Mouse (Mus musculus) heart, adult 18-20 months (tissue): ENCODE measurements around the gene P2ry12. TPM values are rescaled to one million over a fixed set of nuclear protein-coding genes. Genes with fewer than 3 reads are reported as not detected.

Source experiments
- DNase-seq, 2 experiments: peaks; one replicate each; pipeline ENCODE4 v3.0.0; 2021 to 2022; ENCODE audit warnings: mixed read lengths in 1 of 2
- long read RNA-seq, 2 experiments: library from polyadenylated mRNA; stranded (forward); transcript quantifications; one replicate each; pipeline ENCODE4 v2.0.0; 2021
- total RNA-seq, 2 experiments: library from RNA; stranded (reverse); gene quantifications; 2 replicates each; pipeline ENCODE4 v1.2.3; 2021

P2ry12 gene
- 1 to 10 TPM; 1.9 to 3.1 TPM for total RNA-seq
- long read RNA-seq, experiment 1, partial matches to known transcripts: 0 of 1 reads
- long read RNA-seq, experiment 1, other reads (novel, unspliced or antisense): 1 of 1 reads
- long read RNA-seq, experiment 2, partial matches to known transcripts: 0 of 1 reads
- long read RNA-seq, experiment 2, other reads (novel, unspliced or antisense): 1 of 1 reads

GRCm38 (mm10) chr3:59262704-59263103, at the start of gene P2ry12:
P2ry12 (minus strand) TSS chr3:59262871.
- DNase-seq: peak in 1 of 2 experiments; percentile 32

- DNase-seq: no peak
Measured at GRCm38 (mm10) chr3:59305518-59305917, 42.8 kb upstream of the P2ry12 start.

GRCm38 (mm10) chr3:59304944-59305343, 42.3 kb upstream of the P2ry12 start:
- DNase-seq: no peak

GRCm38 (mm10) chr3:59297653-59298052, 35.0 kb upstream of the P2ry12 start:
- no peak for DNase-seq

GRCm38 (mm10) chr3:59296563-59297130, 34.0 kb upstream of the P2ry12 start:
- no peak for DNase-seq

DNA sequence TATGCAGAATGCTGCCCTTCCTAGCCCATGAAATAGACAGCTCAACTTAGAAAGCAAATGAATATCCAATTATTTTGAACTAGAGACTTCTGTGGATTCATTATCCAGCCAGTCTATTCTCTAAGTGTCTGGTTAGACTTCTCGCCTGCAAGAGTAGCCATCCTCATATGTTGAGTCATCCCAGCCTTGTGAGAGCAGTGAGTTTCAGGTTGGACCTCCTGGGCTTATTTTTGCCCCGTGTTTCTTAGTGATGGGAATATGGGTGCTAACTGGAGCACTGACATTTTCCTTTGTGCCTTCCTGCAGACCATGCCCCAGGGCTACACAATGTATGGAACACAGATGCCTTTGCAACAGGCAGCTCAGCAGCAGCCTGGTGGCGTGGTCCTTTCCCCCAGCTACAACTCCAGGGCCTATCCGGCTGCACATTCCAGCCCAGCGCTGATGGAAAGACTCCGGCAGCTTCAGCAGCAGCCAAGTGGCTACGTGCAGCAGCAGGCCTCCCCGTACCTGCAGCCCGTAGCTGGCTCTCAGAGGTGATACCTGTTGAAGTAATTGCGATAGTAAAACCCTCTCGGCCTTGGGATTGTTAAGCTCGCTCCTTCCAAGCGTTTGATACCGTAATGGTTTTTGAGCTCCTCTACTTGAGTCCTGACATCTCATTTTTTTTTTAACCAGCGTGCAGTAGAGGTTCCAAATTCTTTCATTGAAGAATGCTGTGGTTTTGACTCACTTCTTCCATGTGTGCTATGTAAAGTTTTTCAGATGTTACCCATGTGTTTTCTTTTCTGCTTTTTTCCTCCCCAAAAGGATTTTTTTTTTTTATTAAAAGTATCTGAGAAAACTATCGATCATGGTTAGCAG, 33.3 kb upstream of the P2ry12 start:
- DNase-seq: no peak

DNA sequence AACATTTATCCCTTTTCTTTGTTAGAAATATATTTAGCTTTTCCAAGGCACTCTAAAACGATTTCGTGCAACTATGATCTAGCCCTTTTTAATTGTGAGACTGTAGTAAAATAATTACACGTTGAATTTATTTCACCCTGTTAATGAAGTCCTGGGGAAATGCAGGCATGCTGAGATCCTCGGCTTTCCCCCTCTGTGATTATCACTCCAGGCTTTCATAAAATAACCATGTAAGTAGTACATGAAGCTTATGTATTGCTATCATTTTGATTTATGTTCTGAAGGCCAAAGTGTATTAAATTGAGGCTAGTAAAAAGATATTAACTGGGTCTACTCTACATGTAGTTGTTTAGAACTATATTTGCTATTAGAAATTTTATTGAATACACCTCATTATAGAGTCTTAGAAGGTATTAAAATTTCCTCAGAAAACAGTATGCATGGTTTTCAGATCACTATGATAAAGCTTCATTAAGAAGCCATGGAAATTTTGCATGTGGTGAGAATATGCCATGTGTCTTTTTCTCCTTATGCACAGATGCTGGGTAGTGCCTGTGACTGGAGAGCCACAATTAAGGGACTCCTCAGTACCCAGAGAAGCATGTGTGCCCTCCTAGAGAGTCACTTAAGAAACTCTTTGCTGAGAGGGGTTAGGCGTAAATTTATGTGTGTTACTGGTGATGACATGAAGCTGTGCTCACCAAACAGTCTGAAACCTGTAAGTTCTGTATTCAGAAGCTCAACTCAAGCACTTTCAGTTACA, 30.9 kb upstream of the P2ry12 start:
- DNase-seq: no peak

DNA sequence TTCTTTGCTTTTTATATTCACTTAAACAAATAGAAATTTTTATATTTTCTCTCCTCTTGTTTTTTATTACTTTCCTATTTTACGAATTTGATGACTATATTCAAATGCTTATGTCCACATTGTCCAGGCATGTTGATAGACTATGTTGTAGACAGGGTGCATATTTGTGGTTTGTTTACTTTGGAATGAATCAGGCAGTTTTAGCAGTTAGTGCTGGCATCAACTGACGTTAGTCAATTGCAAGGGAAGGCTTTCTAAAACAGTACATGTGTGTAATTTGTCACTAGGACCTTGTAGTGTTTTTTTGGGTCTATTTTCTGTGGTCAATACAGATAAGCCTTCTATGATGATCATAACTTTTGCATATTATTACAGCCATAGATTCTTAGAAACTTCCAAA, 27.9 kb upstream of the P2ry12 start:
- no peak for DNase-seq

- DNase-seq: no peak
Measured at GRCm38 (mm10) chr3:59278620-59279019, 15.9 kb upstream of the P2ry12 start.

GRCm38 (mm10) chr3:59278254-59278533, 15.5 kb upstream of the P2ry12 start:
- DNase-seq: no peak

- DNase-seq: no peak
Measured at GRCm38 (mm10) chr3:59277502-59278253, 15.0 kb upstream of the P2ry12 start.

GRCm38 (mm10) chr3:59270811-59271210, 8.1 kb upstream of the P2ry12 start:
- DNase-seq: no peak

- DNase-seq: no peak
Measured at GRCm38 (mm10) chr3:59263988-59264387, 1.3 kb upstream of the P2ry12 start.

DNA sequence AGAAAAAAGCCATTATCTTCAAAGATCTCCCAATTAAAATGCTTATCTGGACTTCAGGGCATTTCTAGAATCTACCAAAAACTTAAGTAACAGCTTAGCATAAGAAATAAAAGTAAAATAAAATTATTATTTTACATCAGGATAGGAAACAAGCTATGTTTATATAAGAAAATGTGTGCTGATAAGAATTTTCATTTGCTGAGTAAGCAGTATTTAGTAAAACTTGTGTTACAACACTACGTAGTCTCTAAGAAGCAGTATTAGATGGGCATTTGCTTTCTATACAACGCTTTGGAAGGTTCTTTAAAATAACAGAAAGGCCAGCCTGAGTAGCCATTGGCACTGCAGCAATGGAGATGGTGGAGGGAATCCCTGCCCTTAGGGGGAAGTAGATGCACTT, 746 bp upstream of the P2ry12 start:
- DNase-seq: no peak

DNA sequence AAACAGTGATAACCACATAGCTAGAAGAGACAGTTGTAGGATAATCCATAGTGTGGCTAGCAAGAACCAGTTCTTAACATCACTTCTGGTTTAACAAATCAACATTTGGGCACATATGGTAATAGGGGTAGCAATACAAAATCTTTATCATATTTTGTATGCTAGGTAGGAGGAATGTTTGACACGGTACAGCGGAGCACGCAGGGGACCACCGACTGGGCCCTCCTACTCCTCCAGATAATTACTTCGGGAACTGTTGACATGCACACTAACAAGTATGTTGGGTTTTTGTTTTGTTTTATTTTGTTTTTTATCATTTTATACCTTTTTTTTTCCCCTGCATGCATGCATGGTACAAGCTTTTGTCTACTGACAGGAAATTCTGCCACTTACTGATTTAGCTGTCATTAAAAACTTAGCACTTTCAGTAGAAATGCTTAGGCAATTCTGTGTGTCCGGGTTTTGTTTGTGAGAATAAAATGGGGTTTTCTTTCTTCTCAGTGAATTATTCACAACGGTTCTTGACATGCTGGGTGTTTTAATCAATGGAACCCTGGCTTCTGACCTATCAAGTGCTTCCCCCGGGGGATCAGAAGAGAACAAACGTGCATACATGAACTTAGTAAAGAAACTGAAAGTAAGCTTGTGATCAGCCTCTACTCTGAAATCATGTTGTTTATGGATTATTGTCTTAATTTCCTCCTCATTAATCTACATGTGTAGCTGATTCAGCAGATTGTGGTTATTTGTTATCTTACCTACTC, 780 bp downstream of the P2ry12 start:
- no peak for DNase-seq

DNA sequence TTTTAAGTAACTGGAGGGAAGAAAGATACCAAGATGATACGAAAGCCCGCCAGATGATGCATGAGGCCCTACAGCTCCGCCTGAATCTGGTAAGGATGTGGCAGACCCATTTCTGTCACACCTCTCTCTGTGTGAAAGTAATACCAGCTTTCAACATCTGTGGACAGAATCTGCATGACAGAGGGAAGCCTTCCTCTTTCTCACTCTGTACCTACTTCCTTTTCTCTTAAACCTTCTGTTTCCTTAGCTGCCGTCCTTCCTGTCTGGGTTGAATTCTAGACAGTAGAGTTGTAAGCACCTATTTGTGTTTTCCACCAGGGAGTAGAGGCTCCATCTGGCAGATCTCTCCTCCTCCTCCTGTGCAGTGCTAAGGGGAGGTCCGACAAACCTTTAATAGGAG, 1.9 kb downstream of the P2ry12 start:
- peak in 1 of 2 experiments; percentile 19 for DNase-seq

DNA sequence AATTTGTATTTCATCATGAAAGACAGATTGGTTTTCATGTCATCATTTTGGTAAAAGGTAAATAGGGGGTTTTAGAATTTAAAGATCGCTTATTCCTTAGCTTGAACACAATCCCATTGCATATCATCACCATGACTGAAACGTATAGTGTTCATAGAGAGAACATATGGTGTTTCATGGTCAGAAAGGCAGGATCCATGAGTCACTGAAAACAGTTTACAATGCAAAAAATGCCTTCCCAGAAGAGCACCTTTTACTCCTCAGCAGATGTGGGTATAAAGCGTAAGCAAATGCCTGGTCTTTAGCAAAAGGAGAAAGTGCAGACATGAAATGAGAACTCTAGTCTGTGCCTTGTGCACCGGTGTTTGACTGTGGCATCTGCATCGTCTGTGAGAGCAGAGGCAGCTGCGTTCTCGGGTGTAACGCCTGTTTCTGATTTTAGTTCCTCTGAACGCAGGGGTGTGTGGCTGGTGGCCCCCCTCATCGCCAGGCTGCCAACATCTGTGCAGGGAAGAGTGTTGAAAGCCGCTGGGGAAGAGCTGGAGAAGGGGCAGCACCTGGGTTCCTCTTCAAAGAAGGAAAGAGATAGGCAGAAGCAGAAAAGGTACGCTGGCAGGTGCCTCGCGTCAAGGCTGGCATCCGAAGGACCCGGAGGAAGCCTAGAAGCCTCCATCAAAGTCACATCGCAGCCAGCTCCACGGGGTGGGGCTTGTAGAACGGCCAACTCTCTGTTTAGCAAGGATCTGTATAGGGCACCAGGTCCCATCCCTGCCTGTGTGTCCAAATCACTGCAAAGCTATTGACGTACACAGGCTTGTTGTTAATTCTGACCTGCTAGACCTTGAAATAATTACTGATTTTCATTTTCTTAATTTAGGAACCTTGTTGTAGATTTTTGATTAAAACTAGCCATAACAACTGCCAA, 4.7 kb downstream of the P2ry12 start:
- DNase-seq: no peak

- no peak for DNase-seq
Measured at GRCm38 (mm10) chr3:59250454-59250853, 12.2 kb downstream of the P2ry12 start.

DNA sequence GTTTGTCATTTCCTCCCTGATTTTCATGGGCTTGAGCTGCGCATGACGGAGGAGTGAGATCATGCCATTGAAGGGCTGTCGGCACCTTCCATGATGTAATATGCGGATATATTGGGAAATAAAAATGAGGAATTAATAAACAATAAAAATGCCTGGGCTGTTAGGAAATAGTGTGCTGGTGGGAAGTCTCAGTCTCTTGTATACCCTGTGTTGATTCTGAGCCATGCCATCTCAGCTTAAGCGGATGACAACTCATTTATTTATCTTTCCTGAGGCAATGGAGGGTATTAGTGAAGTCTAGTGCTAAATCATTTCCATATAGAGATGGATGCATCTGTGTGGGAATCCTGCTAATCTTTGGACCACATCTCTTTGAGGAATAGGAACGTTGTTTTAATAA, 14.6 kb downstream of the P2ry12 start:
- DNase-seq: no peak

DNA sequence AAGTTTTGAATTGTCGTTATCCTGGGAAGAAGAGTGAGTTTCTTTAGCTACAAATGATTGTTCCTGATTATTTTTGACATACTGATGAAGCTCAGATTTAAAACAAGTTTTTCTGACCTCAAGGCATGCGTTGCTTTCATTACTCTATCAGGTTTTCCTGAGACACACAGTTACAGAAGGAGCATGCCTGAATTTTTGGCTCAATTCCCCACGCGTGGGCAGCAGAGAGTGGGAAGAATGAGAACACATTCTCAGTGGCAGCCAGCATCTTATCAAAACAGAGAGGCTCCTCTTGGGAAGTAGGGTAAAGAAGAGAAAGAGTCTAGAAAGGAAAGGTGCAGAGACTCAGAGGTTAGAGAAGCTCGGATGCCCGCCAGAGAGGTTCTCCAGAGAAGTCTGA, 19.3 kb downstream of the P2ry12 start:
- DNase-seq: peak; percentile 32 to 54
